Mouse (Mus musculus) spleen, adult 2 months (tissue): ENCODE measurements around the gene Nol10.

ENCODE experiments used
- CTCF ChIP-seq: fragments of 200-500 bp; IDR thresholded peaks from 2 replicates; pipeline ENCODE4 v1.5.1; 2011; ENCODE audit warnings: mild to moderate bottlenecking, inconsistent platforms; ENCODE audit not compliant: insufficient read depth, insufficient read length, insufficient replicate concordance; ENCODE audit errors: extremely low read depth
- POLR2A ChIP-seq: fragments of 200-500 bp; IDR thresholded peaks from 2 replicates; pipeline ENCODE4 v1.6.1; 2011; ENCODE audit warnings: low read depth, low read length, inconsistent platforms

- TF ChIP-seq CTCF (no peak), POLR2A (no peak)
Measured at GRCm38 (mm10) chr12:17431166-17431565, 82.9 kb downstream of the Nol10 start.
